Mouse (Mus musculus) midbrain, postnatal 0 days (tissue): ENCODE results near the gene Zfp36. TPM values are rescaled to one million over a fixed set of nuclear protein-coding genes. Genes with fewer than 3 reads are reported as not detected.

Experiments used
- ATAC-seq: fragments of 200-750 bp; cut with Nextera tagmentation; 2 replicates; pipeline ENCODE4 v1.8.0; 2017; ENCODE audit warnings: moderate number of reproducible peaks, mild to moderate bottlenecking, moderate TSS enrichment, moderate library complexity; ENCODE audit not compliant: low FRiP score
- DNase-seq: peaks from one replicate; pipeline ENCODE4 v3.0.0-alpha.2; 2015; ENCODE audit warnings: low spot score
- H3K27ac ChIP-seq: fragments of 300-500 bp; sonication (generic); 2 replicates; pipeline ENCODE4 v1.5.1; 2014; ENCODE audit warnings: low read depth, mild to moderate bottlenecking, low read length, mixed read lengths
- H3K27me3 ChIP-seq: fragments of 300-500 bp; sonication (generic); 2 replicates; pipeline ENCODE4 v1.6.1; 2014; ENCODE audit warnings: low read length, control low read depth, mixed read lengths; ENCODE audit not compliant: insufficient read depth
- H3K36me3 ChIP-seq: fragments of 300-500 bp; sonication (generic); 2 replicates; pipeline ENCODE4 v1.6.1; 2014; ENCODE audit warnings: low read length, control low read depth, mixed read lengths; ENCODE audit not compliant: insufficient read depth
- H3K4me1 ChIP-seq: fragments of 300-500 bp; sonication (generic); 2 replicates; pipeline ENCODE4 v1.6.1; 2014; ENCODE audit warnings: mild to moderate bottlenecking, control low read depth, antibody characterized with exemption, low read length, mixed read lengths; ENCODE audit not compliant: insufficient read depth
- H3K4me2 ChIP-seq: fragments of 300-500 bp; sonication (generic); 2 replicates; pipeline ENCODE4 v1.6.1; 2014; ENCODE audit warnings: low read depth, mild to moderate bottlenecking, low read length, mixed read lengths; ENCODE audit not compliant: poor library complexity, severe bottlenecking
- H3K4me3 ChIP-seq: fragments of 300-500 bp; sonication (generic); 2 replicates; pipeline ENCODE4 v1.5.1; 2014; ENCODE audit warnings: low read depth, mild to moderate bottlenecking, low read length, moderate library complexity
- H3K9ac ChIP-seq: fragments of 300-500 bp; sonication (generic); replicated peaks from 2 replicates; pipeline ENCODE4 v1.6.1; 2014; ENCODE audit warnings: mild to moderate bottlenecking, low read length, moderate library complexity, mixed read lengths; ENCODE audit not compliant: poor library complexity, severe bottlenecking
- H3K9me3 ChIP-seq: fragments of 300-500 bp; sonication (generic); 2 replicates; pipeline ENCODE4 v1.6.1; 2016; ENCODE audit warnings: low read length, control low read depth
- CTCF ChIP-seq: IDR thresholded peaks from 2 replicates; pipeline ENCODE4 v1.5.1; 2016; ENCODE audit warnings: antibody characterized with exemption, mild to moderate bottlenecking
- WGBS: fragments of 180-500 bp; shearing (Covaris S2); extraction: QIAGEN DNeasy Blood & Tissue Kit; methylation state at CpG from one replicate; pipeline ENCODE4 v1.1.7; 2014; 5-methylcytosine and 5-hydroxymethylcytosine counted together
- polyA plus RNA-seq: library from polyadenylated mRNA; unstranded; fragments of >200 nt; fragmentation: Nextera tagmentation; extraction: Ambion mirVana; gene quantifications from 2 replicates; pipeline ENCODE4 v1.2.1, GENCODE M21; 2015
- total RNA-seq: library from RNA; depleted of rRNA; stranded (reverse); fragments of >200 nt; gene quantifications from 2 replicates; pipeline ENCODE4 v1.2.3, GENCODE M21; 2014; rRNA removed

The Zfp36 gene
- total and polyA plus RNA-seq, 2 experiments from 2014 or later = 2.9 to 4.1 TPM

DNA sequence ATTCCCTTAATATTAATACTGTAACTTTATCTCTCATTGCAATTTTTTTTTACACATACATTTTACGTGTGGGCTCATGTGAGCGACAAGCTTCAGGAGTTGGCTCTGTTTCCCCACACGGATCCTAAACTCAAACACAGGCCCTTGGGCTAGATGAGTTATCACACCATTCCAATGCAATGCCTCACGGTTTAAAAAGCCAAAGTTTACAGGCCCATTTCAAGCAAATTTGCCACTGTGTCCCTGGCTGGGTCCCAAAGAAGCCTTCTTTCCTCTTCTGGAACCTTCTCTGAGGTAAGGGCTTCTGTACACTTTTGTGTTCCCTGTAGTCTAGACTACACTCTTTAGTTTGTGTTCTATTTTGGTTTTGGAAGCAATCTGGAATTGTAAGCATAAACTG, 45.5 kb downstream of the Zfp36 start:
- Histone ChIP-seq H3K27me3 (no peaks in the 10 kb centered on the region), H3K9me3 (no peaks in the 10 kb centered on the region), H3K9ac (no peak overlapping the region), H3K27ac (no peak overlapping the region), H3K36me3 (peaks cover 16% of the 10 kb centered on the region), H3K4me1 (0 out of 2 replicates have a peak, but pooled peaks cover 3% of the 10 kb centered on the region), H3K4me2 (no peak overlapping the region), H3K4me3 (no peak overlapping the region)
- ATAC-seq (no peak), DNase-seq (no peak)
- 91% methylated on average over 4 of the region's 4 CpGs for WGBS
- no peak for TF ChIP-seq CTCF

DNA sequence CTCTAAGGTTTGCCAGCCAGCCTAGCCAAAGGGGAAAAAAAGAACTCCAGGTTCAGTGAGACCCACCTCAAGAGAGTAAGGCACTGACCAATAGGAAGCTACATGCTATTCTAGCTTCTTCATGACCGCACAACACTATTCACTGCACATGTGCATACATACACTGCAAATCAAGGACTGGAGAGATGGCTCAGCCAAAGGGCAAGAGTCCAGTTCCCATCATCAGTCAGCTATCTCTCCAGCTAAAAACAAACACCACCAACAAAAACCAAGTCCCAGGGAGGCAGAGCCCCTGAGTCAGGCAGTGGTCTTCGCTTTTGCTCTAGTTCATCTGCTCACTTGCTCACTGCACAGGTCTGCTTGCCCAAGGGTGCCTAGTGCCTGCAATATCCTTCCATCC, 51.8 kb downstream of the Zfp36 start:
- ATAC-seq = no peak
- Histone ChIP-seq H3K4me1 (no peaks in the 10 kb centered on the region), H3K9ac (no peak overlapping the region), H3K36me3 (peaks cover 64% of the 10 kb centered on the region), H3K9me3 (no peaks in the 10 kb centered on the region), H3K4me3 (no peak overlapping the region), H3K27ac (no peak overlapping the region), H3K4me2 (no peak overlapping the region), H3K27me3 (no peaks in the 10 kb centered on the region)
- no peak for DNase-seq
- no peak for TF ChIP-seq CTCF
- WGBS = 98% methylated on average over 2 of the region's 2 CpGs

Other genes starting within 250 kb of the Zfp36 start
- 31.9 and 34.4 TPM in 2 replicates for gene Fbl, start 210.5 kb downstream of the Zfp36 start, total RNA-seq
- gene Fbl, start 210.5 kb downstream of the Zfp36 start, polyA plus RNA-seq = 51.9 and 60.9 TPM in 2 replicates
- 28.8 and 33.3 TPM in 2 replicates for gene Dyrk1b, start 200.8 kb downstream of the Zfp36 start, total RNA-seq
- 8.0 TPM in 2 replicates for gene Dyrk1b, start 200.8 kb downstream of the Zfp36 start, polyA plus RNA-seq
- 78.8 and 81.3 TPM in 2 replicates for gene Eid2, start 112.4 kb downstream of the Zfp36 start, total RNA-seq
- 21.2 and 29.0 TPM in 2 replicates for gene Eid2, start 112.4 kb downstream of the Zfp36 start, polyA plus RNA-seq
- 44.0 and 64.2 TPM in 2 replicates for gene Eid2b, start 102.5 kb downstream of the Zfp36 start, total RNA-seq
- gene Eid2b, start 102.5 kb downstream of the Zfp36 start, polyA plus RNA-seq = 50.9 and 52.8 TPM in 2 replicates
- gene Selenov, start 89.1 kb downstream of the Zfp36 start, total RNA-seq = 0.61 and 1.3 TPM in 2 replicates
- 3.5 and 6.3 TPM in 2 replicates for gene Selenov, start 89.1 kb downstream of the Zfp36 start, polyA plus RNA-seq
- gene Dll3, start 78.0 kb downstream of the Zfp36 start, total RNA-seq = 8.6 and 17.3 TPM in 2 replicates
- gene Dll3, start 78.0 kb downstream of the Zfp36 start, polyA plus RNA-seq = 17.6 and 18.1 TPM in 2 replicates
- gene Timm50, start 68.2 kb downstream of the Zfp36 start, total RNA-seq = 59.2 and 76.3 TPM in 2 replicates
- 112 and 120 TPM in 2 replicates for gene Timm50, start 68.2 kb downstream of the Zfp36 start, polyA plus RNA-seq
- gene Supt5, start 41.5 kb downstream of the Zfp36 start, total RNA-seq = 99.5 and 104 TPM in 2 replicates
- 84.8 and 86.1 TPM in 2 replicates for gene Supt5, start 41.5 kb downstream of the Zfp36 start, polyA plus RNA-seq
- gene Rps16, start 29.6 kb downstream of the Zfp36 start, total RNA-seq = 158 and 163 TPM in 2 replicates
- gene Rps16, start 29.6 kb downstream of the Zfp36 start, polyA plus RNA-seq = 536 and 539 TPM in 2 replicates
- 15.3 and 19.4 TPM in 2 replicates for gene Plekhg2, start 7.7 kb downstream of the Zfp36 start, total RNA-seq
- 7.9 and 8.0 TPM in 2 replicates for gene Plekhg2, start 7.7 kb downstream of the Zfp36 start, polyA plus RNA-seq
- 30.7 and 37.9 TPM in 2 replicates for gene Med29, start 12.5 kb upstream of the Zfp36 start, total RNA-seq
- 41.6 and 43.2 TPM in 2 replicates for gene Med29, start 12.5 kb upstream of the Zfp36 start, polyA plus RNA-seq
- 80.3 and 84.2 TPM in 2 replicates for gene Paf1, start 12.7 kb upstream of the Zfp36 start, total RNA-seq
- 89.3 and 90.0 TPM in 2 replicates for gene Paf1, start 12.7 kb upstream of the Zfp36 start, polyA plus RNA-seq
- 4.3 TPM in 1 of 2 replicates, not detected in the other for gene Gmfg, start 57.2 kb upstream of the Zfp36 start, total RNA-seq
- 3.4 and 4.0 TPM in 2 replicates for gene Gmfg, start 57.2 kb upstream of the Zfp36 start, polyA plus RNA-seq
- gene Lrfn1, start 71.7 kb upstream of the Zfp36 start, total RNA-seq = 132 and 137 TPM in 2 replicates
- 18.4 and 20.6 TPM in 2 replicates for gene Lrfn1, start 71.7 kb upstream of the Zfp36 start, polyA plus RNA-seq
- not detected in 2 replicates for gene Ifnl2, start 130.2 kb upstream of the Zfp36 start, total RNA-seq
- not detected in 2 replicates for gene Ifnl2, start 130.2 kb upstream of the Zfp36 start, polyA plus RNA-seq
- gene Ifnl3, start 142.6 kb upstream of the Zfp36 start, total RNA-seq = not detected in 2 replicates
- gene Ifnl3, start 142.6 kb upstream of the Zfp36 start, polyA plus RNA-seq = not detected in 2 replicates
- gene Sycn, start 160.6 kb upstream of the Zfp36 start, total RNA-seq = not detected in 2 replicates
- gene Sycn, start 160.6 kb upstream of the Zfp36 start, polyA plus RNA-seq = not detected in 2 replicates
- gene Nccrp1, start 167.0 kb upstream of the Zfp36 start, total RNA-seq = 1.4 TPM in 1 of 2 replicates, not detected in the other
- 0.16 and 0.47 TPM in 2 replicates for gene Nccrp1, start 167.0 kb upstream of the Zfp36 start, polyA plus RNA-seq
- gene Samd4b, start 217.9 kb upstream of the Zfp36 start, total RNA-seq = 48.2 and 56.0 TPM in 2 replicates
- 17.6 and 19.2 TPM in 2 replicates for gene Samd4b, start 217.9 kb upstream of the Zfp36 start, polyA plus RNA-seq
- 13.3 and 19.8 TPM in 2 replicates for gene Pak4, start 217.9 kb upstream of the Zfp36 start, total RNA-seq
- gene Pak4, start 217.9 kb upstream of the Zfp36 start, polyA plus RNA-seq = 8.9 and 9.6 TPM in 2 replicates